Mouse (Mus musculus) heart, postnatal 0 days (tissue): ENCODE results near the gene Dap3. TPM values are rescaled to one million over a fixed set of nuclear protein-coding genes. Genes with fewer than 3 reads are reported as not detected.

Experiments
- ATAC-seq: fragments of 200-750 bp; cut with Nextera tagmentation; 2 replicates; pipeline ENCODE4 v1.8.0; 2017; ENCODE audit warnings: low read depth, moderate number of reproducible peaks, moderate library complexity; ENCODE audit not compliant: insufficient read depth
- DNase-seq: peaks from one replicate; pipeline ENCODE4 v3.0.0-alpha.2; 2016; ENCODE audit warnings: low spot score
- H3K27ac ChIP-seq: fragments of 300-500 bp; sonication (generic); 2 replicates; pipeline ENCODE4 v1.5.1; 2014; ENCODE audit warnings: low read depth, mild to moderate bottlenecking
- H3K27me3 ChIP-seq: fragments of 300-500 bp; sonication (generic); 2 replicates; pipeline ENCODE4 v1.6.1; 2014; ENCODE audit warnings: low read length, mixed read lengths; ENCODE audit not compliant: control insufficient read depth, insufficient read depth
- H3K36me3 ChIP-seq: fragments of 300-500 bp; sonication (generic); replicated peaks from 2 replicates; pipeline ENCODE4 v1.6.1; 2014; ENCODE audit warnings: low read length, mixed read lengths; ENCODE audit not compliant: control insufficient read depth, insufficient read depth
- H3K4me1 ChIP-seq: fragments of 300-500 bp; sonication (generic); 2 replicates; pipeline ENCODE4 v1.6.1; 2014; ENCODE audit warnings: antibody characterized with exemption; ENCODE audit not compliant: control insufficient read depth, insufficient read depth
- H3K4me2 ChIP-seq: fragments of 300-500 bp; sonication (generic); 2 replicates; pipeline ENCODE4 v1.6.1; 2014; ENCODE audit warnings: low read depth, mild to moderate bottlenecking, low read length, moderate library complexity
- H3K4me3 ChIP-seq: fragments of 300-500 bp; sonication (generic); 2 replicates; pipeline ENCODE4 v1.5.1; 2014; ENCODE audit warnings: low read depth, low read length
- H3K9ac ChIP-seq: fragments of 300-500 bp; sonication (generic); replicated peaks from 2 replicates; pipeline ENCODE4 v1.6.1; 2014; ENCODE audit warnings: low read depth, low read length, mixed read lengths
- H3K9me3 ChIP-seq: fragments of 300-500 bp; sonication (generic); replicated peaks from 2 replicates; pipeline ENCODE4 v1.6.1; 2016; ENCODE audit warnings: low read length; ENCODE audit not compliant: control insufficient read depth
- CTCF ChIP-seq: IDR thresholded peaks from 2 replicates; pipeline ENCODE4 v1.5.1; 2016; ENCODE audit warnings: antibody characterized with exemption, control low read depth, low read depth
- EP300 ChIP-seq: IDR thresholded peaks from 2 replicates; pipeline ENCODE4 v1.6.1; 2016; ENCODE audit warnings: antibody characterized with exemption, low read depth
- WGBS: fragments of 180-500 bp; shearing (Covaris S2); extraction: QIAGEN DNeasy Blood & Tissue Kit; methylation state at CpG from one replicate; pipeline ENCODE4 v1.1.7; 2014; 5-methylcytosine and 5-hydroxymethylcytosine counted together
- polyA plus RNA-seq: library from polyadenylated mRNA; unstranded; fragments of >200 nt; fragmentation: Nextera tagmentation; extraction: Ambion mirVana; gene quantifications from 2 replicates; pipeline ENCODE4 v1.2.1, GENCODE M21; 2015
- total RNA-seq: library from RNA; depleted of rRNA; stranded (reverse); fragments of >200 nt; gene quantifications from 2 replicates; pipeline ENCODE4 v1.2.3, GENCODE M21; 2014; ENCODE audit warnings: low replicate concordance

Dap3 gene
- total and polyA plus RNA-seq, 2 experiments from 2014 or later = 98.6 to 152 TPM

DNA sequence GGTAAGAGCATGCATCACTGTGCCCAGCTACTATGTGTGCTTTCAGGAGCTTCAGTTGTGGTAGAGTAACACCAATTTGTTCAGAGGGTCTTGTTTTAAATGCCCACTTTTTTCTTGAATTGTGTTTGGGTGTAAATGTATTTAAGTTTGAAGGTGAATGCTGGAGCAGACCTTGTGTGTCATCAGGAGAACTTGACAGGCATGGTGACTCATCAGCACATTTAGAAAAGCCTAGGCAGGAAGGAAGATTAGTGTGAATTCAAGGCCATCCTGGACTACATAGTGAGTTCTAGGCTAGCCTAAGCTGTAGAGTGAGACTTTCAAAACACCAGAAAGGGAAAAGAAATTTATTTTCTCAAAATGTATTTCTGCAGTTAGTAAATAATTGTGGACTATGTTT is 2.8 kb upstream of the Dap3 start:
- Histone ChIP-seq H3K9me3 (no peaks in the 10 kb centered on the region), H3K27ac (peak overlapping the region; percentile 5; the same call in 1 of the 2 replicates), H3K36me3 (no peaks in the 10 kb centered on the region), H3K4me1 (peaks cover 11% of the 10 kb centered on the region), H3K27me3 (no peaks in the 10 kb centered on the region), H3K4me2 (no peak overlapping the region), H3K4me3 (no peak overlapping the region), H3K9ac (no peak overlapping the region)
- DNase-seq (no peak), ATAC-seq (no peak)
- TF ChIP-seq CTCF = no peak
- no peak for TF ChIP-seq EP300

DNA sequence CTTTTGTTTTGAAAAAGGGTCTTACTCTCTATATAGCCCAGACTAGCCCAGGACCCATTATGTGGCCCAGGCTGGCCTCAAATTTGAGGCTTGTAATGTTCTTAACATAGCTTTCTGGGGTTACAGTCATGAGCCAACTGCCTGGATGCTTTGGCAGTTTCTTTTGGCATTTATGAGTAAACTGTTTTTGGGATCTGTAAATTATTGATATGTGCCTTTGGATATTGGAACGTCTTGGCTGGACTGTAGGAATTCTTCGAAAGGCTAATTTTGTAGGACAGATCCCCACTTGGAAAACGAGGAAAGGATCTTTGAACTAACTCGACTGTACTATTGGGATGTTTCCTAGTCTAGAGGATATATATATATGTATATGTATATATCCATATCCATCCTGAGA is 2.3 kb upstream of the Dap3 start:
- peaks cover 16% of the 10 kb centered on the region for H3K4me1 ChIP-seq
- H3K27ac ChIP-seq = peak overlapping the region; percentile 5; the same call in 1 of the 2 replicates
- H3K27me3 ChIP-seq = no peaks in the 10 kb centered on the region
- 73% methylated on average over 4 of the region's 4 CpGs for WGBS
- no peak overlapping the region for H3K4me3 ChIP-seq
- H3K36me3 ChIP-seq = no peaks in the 10 kb centered on the region
- no peak overlapping the region for H3K9ac ChIP-seq
- DNase-seq = no peak
- H3K4me2 ChIP-seq = no peak overlapping the region
- no peak for ATAC-seq
- no peak for TF ChIP-seq CTCF
- TF ChIP-seq EP300 = no peak
- no peaks in the 10 kb centered on the region for H3K9me3 ChIP-seq

- Histone ChIP-seq H3K4me3 (peak overlapping the region; percentile 96), H3K9ac (peak overlapping the region; percentile 87), H3K4me1 (peaks cover 17% of the 10 kb centered on the region), H3K27me3 (no peaks in the 10 kb centered on the region), H3K36me3 (no peaks in the 10 kb centered on the region), H3K9me3 (no peaks in the 10 kb centered on the region), H3K27ac (peak overlapping the region; percentile 99), H3K4me2 (peak overlapping the region; percentile 74)
- DNase-seq = no peak
- under 1% methylated on average over 5 of the region's 5 CpGs for WGBS
- no peak for ATAC-seq
- TF ChIP-seq CTCF = no peak
- TF ChIP-seq EP300 = no peak
Observed at GRCm38 (mm10) chr3:88951327-88951800, 383 bp upstream of the Dap3 start.

- H3K27ac ChIP-seq = peak overlapping the region; percentile 99
- peak overlapping the region; percentile 87 for H3K9ac ChIP-seq
- H3K9me3 ChIP-seq = no peaks in the 10 kb centered on the region
- peak overlapping the region; percentile 74 for H3K4me2 ChIP-seq
- ATAC-seq = peak; percentile 83
- no peaks in the 10 kb centered on the region for H3K27me3 ChIP-seq
- whole genome bisulfite sequencing = under 1% methylated on average over 52 of the region's 92 CpGs
- H3K4me3 ChIP-seq = peak overlapping the region; percentile 96
- TF ChIP-seq EP300 (no peak; the same call in 1 of the 2 replicates), CTCF (0 out of 2 replicates have a peak, but pooled peaks have one; percentile 9)
- H3K4me1 ChIP-seq = peaks cover 17% of the 10 kb centered on the region
- peak; percentile 90 for DNase-seq
- H3K36me3 ChIP-seq = no peaks in the 10 kb centered on the region
Observed at GRCm38 (mm10) chr3:88949786-88950575, 1.0 kb downstream of the Dap3 start.

GRCm38 (mm10) chr3:88944109-88944508 is 6.9 kb downstream of the Dap3 start:
- Histone ChIP-seq H3K36me3 (peaks cover 21% of the 10 kb centered on the region), H3K27me3 (no peaks in the 10 kb centered on the region)
- TF ChIP-seq EP300 (no peak), CTCF (no peak)

More at GRCm38 (mm10) chr3:88944109-88944508, 6.9 kb downstream of the Dap3 start:
- Histone ChIP-seq H3K4me2 (no peak overlapping the region), H3K27ac (no peak overlapping the region), H3K9me3 (no peaks in the 10 kb centered on the region), H3K9ac (no peak overlapping the region), H3K4me3 (no peak overlapping the region), H3K4me1 (peaks cover 10% of the 10 kb centered on the region)
- ATAC-seq (no peak), DNase-seq (no peak)
- WGBS = 82% methylated on average over 4 of the region's 4 CpGs
